Mouse (Mus musculus): ENCODE data around the gene Mcat. TPM values are rescaled to one million over a fixed set of nuclear protein-coding genes. Genes with fewer than 3 reads are reported as not detected.
"Not testable (repeated sequence)": the region's sequence is repeated elsewhere in the genome, so short reads cannot be mapped to it uniquely, and the experiment has no call there.

Mcat gene
- polyA plus RNA-seq, 1 experiment from 2014 or later: 26.6 TPM

DNA sequence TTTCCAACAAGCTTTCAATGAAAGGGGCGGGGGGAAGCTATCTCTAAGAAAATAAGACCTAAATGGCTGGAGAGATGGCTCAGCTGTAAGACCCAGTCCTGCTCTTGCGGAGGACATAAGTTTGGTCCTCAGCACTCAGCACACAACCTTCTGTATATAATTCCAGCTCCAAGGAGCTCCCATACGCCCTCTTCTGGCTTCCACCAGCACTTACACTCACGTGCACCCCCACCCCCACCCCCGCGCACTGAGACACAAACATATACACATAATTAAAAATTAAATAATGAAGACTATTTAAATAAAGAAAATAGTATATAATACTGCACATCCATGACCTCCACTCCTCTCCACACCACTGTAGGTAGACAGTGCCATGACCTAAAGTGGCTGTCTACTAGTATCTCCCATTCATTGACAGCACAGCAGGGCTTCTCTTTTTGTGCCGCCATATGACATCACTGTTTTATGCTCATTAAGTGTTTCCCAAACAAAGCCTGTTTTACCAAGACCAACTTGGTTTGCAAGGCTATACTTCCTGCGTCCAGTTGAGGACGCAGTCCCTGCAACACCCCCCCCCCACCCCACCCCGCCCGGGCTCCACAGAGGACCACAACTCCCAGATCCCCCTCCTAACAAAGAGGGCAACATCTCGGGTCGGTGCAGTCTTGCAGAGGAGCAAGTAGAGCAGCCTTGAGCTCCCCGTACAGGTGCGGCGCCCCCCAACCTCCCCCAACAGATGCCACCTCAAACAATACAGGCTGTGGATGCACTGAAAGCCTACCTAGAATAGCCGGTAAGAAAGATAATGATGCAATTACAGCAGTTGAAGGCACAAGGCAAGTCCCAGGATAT, 53.4 kb downstream of the Mcat start:
- no peaks in the 10 kb centered on the region for H3K27me3 ChIP-seq (ENCODE audit: control insufficient read depth, insufficient read depth, low read depth, low read length)
- H3K9ac ChIP-seq (ENCODE audit: low read length): peak overlapping the region; percentile 67
- H3K4me1 ChIP-seq (replicated peaks; ENCODE audit: control insufficient read depth, insufficient read depth, low read length): peaks cover 3% of the 10 kb centered on the region; the same call in 1 of the 2 replicates
- H3K9me3 ChIP-seq (ENCODE audit: control insufficient read depth, low read length): no peaks in the 10 kb centered on the region
- peak; percentile 65 for ATAC-seq (ENCODE audit: low read depth)
- peak overlapping the region; percentile 61 for H3K4me3 ChIP-seq (ENCODE audit: low read length)
- peak overlapping the region; percentile 52; the same call in 1 of the 2 replicates for H3K27ac ChIP-seq (ENCODE audit: low read length)
- WGBS: 23% methylated on average over 17 of the region's 17 CpGs
- peak overlapping the region; percentile 89 for H3K4me2 ChIP-seq (ENCODE audit: low read depth, low read length)
- no peaks in the 10 kb centered on the region for H3K36me3 ChIP-seq (ENCODE audit: control insufficient read depth, insufficient read depth, low read length)

DNA sequence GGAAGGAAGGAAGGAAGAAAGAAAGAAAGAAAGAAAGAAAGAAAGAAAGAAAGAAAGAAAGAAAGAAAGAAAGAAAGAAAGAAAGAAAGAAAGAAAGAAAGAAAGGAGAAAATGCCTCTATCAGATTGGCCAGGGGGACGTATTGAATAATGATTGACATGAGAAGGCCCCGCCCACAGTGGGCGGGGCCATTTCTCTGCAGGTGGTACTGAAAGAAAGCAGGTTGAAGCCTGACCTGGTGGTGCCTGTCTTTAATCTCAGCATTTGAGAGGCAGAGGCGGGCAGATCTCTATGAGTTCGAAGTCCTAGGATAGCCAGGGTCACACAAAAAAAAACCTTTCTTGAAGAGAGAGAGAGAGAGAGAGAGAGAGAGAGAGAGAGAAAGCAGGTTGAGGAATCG, 62.1 kb downstream of the Mcat start:
- not testable (repeated sequence) for H3K4me1 ChIP-seq (replicated peaks; ENCODE audit: control insufficient read depth, insufficient read depth, low read length); H3K36me3 ChIP-seq (ENCODE audit: control insufficient read depth, insufficient read depth, low read length); H3K27ac ChIP-seq (ENCODE audit: low read length); H3K4me2 ChIP-seq (ENCODE audit: low read depth, low read length); ATAC-seq (ENCODE audit: low read depth); H3K27me3 ChIP-seq (ENCODE audit: control insufficient read depth, insufficient read depth, low read depth, low read length); H3K4me3 ChIP-seq (ENCODE audit: low read length); H3K9ac ChIP-seq (ENCODE audit: low read length); H3K9me3 ChIP-seq (ENCODE audit: control insufficient read depth, low read length)
- WGBS: 71% methylated on average over 6 of the region's 6 CpGs

DNA sequence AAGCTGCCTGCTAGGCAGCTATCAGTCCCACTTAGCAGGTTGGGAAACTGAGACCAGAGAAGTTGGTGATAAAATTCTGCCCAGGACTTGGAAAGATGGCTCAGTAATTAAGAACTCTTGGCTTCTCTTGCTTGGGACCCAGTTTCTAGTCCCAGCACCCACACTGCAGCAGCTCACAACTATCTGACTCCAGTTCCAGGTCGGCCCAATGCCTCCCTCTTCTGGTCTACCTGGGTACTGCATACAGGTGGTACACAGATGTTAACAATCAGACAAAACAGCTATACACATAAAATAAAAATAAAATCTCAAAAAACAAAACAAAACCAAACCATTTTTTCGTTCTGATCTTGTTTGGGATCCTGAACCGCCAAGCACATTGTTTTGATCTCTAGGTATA, 63.2 kb downstream of the Mcat start:
- Histone ChIP-seq H3K27ac (ENCODE audit: low read length) (no peak overlapping the region), H3K4me2 (ENCODE audit: low read depth, low read length) (no peak overlapping the region), H3K27me3 (ENCODE audit: control insufficient read depth, insufficient read depth, low read depth, low read length) (no peaks in the 10 kb centered on the region), H3K9me3 (ENCODE audit: control insufficient read depth, low read length) (no peaks in the 10 kb centered on the region), H3K4me3 (ENCODE audit: low read length) (no peak overlapping the region), H3K9ac (ENCODE audit: low read length) (no peak overlapping the region), H3K36me3 (ENCODE audit: control insufficient read depth, insufficient read depth, low read length) (peaks cover 2% of the 10 kb centered on the region; the same call in 1 of the 2 replicates), H3K4me1 (replicated peaks; ENCODE audit: control insufficient read depth, insufficient read depth, low read length) (no peaks in the 10 kb centered on the region)
- 50% methylated on average over 3 of the region's 3 CpGs for WGBS
- no peak for ATAC-seq (ENCODE audit: low read depth)

DNA sequence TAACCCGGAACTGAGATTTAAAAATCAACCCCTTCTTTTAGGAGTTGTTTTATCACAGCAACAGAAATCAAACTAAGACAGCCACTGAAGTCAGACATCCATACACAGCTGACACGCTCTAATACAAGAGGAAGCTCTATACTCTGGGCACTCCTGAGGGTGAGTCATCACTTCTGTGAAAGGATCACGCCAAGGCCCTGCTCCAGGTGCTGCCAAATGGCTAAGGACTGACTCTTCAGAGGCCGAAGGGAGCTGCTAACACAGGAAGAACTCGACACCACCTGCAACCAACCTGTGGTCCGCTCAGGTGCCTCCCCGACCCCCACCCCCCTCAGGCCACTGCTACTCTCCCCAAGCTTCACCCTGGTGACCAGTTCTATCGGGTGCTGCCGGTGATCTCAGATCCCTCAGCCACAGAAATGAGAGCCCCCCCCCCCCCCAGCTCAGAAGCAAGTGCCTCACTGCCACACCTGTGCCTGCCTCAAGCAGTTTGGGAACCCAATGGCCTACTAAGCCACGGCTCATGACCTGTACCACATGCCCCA, 64.3 kb downstream of the Mcat start:
- Histone ChIP-seq H3K36me3 (ENCODE audit: control insufficient read depth, insufficient read depth, low read length) (peaks cover 2% of the 10 kb centered on the region; the same call in 1 of the 2 replicates), H3K27me3 (ENCODE audit: control insufficient read depth, insufficient read depth, low read depth, low read length) (no peaks in the 10 kb centered on the region), H3K4me2 (ENCODE audit: low read depth, low read length) (no peak overlapping the region), H3K27ac (ENCODE audit: low read length) (no peak overlapping the region), H3K9me3 (ENCODE audit: control insufficient read depth, low read length) (no peaks in the 10 kb centered on the region), H3K4me1 (replicated peaks; ENCODE audit: control insufficient read depth, insufficient read depth, low read length) (no peaks in the 10 kb centered on the region), H3K9ac (ENCODE audit: low read length) (no peak overlapping the region), H3K4me3 (ENCODE audit: low read length) (no peak overlapping the region)
- WGBS: 85% methylated on average over 10 of the region's 10 CpGs
- no peak for ATAC-seq (ENCODE audit: low read depth)

DNA sequence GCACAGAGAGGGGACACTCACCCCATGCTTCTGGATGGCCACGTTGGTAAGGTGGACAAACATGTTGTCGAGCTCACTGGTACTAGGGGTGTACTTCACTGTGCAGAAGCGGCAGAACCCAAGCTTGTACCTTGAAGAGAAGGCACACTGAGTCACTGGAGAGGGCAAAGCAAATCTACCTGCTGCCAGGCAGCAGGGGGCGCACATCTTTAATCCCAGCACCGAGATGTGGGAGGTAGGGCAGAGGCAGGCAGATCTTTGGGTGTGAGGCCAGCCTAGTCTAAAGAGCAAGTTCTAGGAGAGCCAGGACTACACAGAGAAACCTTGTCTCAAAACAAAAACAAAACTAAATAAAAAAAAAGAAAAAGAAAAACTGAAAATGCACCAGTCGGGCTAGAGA, 66.3 kb downstream of the Mcat start:
- H3K36me3 ChIP-seq (ENCODE audit: control insufficient read depth, insufficient read depth, low read length): peaks cover 4% of the 10 kb centered on the region; the same call in 1 of the 2 replicates
- ATAC-seq (ENCODE audit: low read depth): no peak

More for the DNA sequence above, 66.3 kb downstream of the Mcat start:
- Histone ChIP-seq H3K4me3 (ENCODE audit: low read length) (no peak overlapping the region), H3K27ac (ENCODE audit: low read length) (no peak overlapping the region), H3K4me1 (replicated peaks; ENCODE audit: control insufficient read depth, insufficient read depth, low read length) (no peaks in the 10 kb centered on the region), H3K27me3 (ENCODE audit: control insufficient read depth, insufficient read depth, low read depth, low read length) (no peaks in the 10 kb centered on the region), H3K9ac (ENCODE audit: low read length) (no peak overlapping the region), H3K4me2 (ENCODE audit: low read depth, low read length) (no peak overlapping the region), H3K9me3 (ENCODE audit: control insufficient read depth, low read length) (no peaks in the 10 kb centered on the region)
- 87% methylated on average over 6 of the region's 6 CpGs for WGBS

Small RNA genes within 50 kb of the gene (microRNA-seq; reads per million reads assigned to microRNA genes)
- gene Gm24575: not detected

Other genes with a start within 250 kb of the Mcat start
- gene Arfgap3, start 213.5 kb downstream of the Mcat start, polyA plus RNA-seq (2015; fragmentation: Nextera tagmentation; extraction: Ambion mirVana): 43.8 and 45.8 TPM in 2 replicates
- gene Pacsin2, start 99.2 kb downstream of the Mcat start, polyA plus RNA-seq (2015; fragmentation: Nextera tagmentation; extraction: Ambion mirVana): 71.4 and 73.6 TPM in 2 replicates
- 21.8 and 23.1 TPM in 2 replicates for gene Ttll1, start 52.9 kb downstream of the Mcat start, polyA plus RNA-seq (2015; fragmentation: Nextera tagmentation; extraction: Ambion mirVana)
- 15.2 and 15.5 TPM in 2 replicates for gene Bik, start 36.9 kb downstream of the Mcat start, polyA plus RNA-seq (2015; fragmentation: Nextera tagmentation; extraction: Ambion mirVana)
- gene Tspo, start 195 bp downstream of the Mcat start, polyA plus RNA-seq (2015; fragmentation: Nextera tagmentation; extraction: Ambion mirVana): 112 and 142 TPM in 2 replicates
- gene Ttll12, start 31.4 kb upstream of the Mcat start, polyA plus RNA-seq (2015; fragmentation: Nextera tagmentation; extraction: Ambion mirVana): 30.5 and 32.7 TPM in 2 replicates
- 3.8 and 4.9 TPM in 2 replicates for gene Scube1, start 161.2 kb upstream of the Mcat start, polyA plus RNA-seq (2015; fragmentation: Nextera tagmentation; extraction: Ambion mirVana)
- 0.43 and 0.73 TPM in 2 replicates for gene Mpped1, start 215.7 kb upstream of the Mcat start, polyA plus RNA-seq (2015; fragmentation: Nextera tagmentation; extraction: Ambion mirVana)